Mouse (Mus musculus) cortical plate, adult 2 months (tissue): ENCODE results near the gene Amh.

Experiments
- CTCF ChIP-seq: fragments of 200-500 bp; IDR thresholded peaks from 2 replicates; pipeline ENCODE4 v1.5.1; 2011; ENCODE audit warnings: mild to moderate bottlenecking, control low read depth, low read length; ENCODE audit not compliant: insufficient read depth; ENCODE audit errors: extremely low read depth
- POLR2A ChIP-seq: fragments of 200-500 bp; IDR thresholded peaks from 2 replicates; pipeline ENCODE4 v1.6.1; 2011; ENCODE audit warnings: mild to moderate bottlenecking, low read length, control low read depth; ENCODE audit not compliant: insufficient read depth; ENCODE audit errors: extremely low read depth

- TF ChIP-seq POLR2A (no peak), CTCF (no peak)
Observed at GRCm38 (mm10) chr10:80766161-80766815, 38.8 kb upstream of the Amh start.
